Mouse (Mus musculus) fibroblast of lung, adult 2 months (primary cell): ENCODE data around the gene Hist1h3i.
A peak's percentile ranks its signal among the peaks of the same experiment; 100 is the strongest.
"Not testable (repeated sequence)": the region's sequence is repeated elsewhere in the genome, so short reads cannot be mapped to it uniquely, and the experiment has no call there.

Source experiments
- DNase-seq: peaks from one replicate; pipeline ENCODE4 v3.0.0-alpha.2; 2011; ENCODE audit warnings: low read depth

Gene Hist1h3i

DNA sequence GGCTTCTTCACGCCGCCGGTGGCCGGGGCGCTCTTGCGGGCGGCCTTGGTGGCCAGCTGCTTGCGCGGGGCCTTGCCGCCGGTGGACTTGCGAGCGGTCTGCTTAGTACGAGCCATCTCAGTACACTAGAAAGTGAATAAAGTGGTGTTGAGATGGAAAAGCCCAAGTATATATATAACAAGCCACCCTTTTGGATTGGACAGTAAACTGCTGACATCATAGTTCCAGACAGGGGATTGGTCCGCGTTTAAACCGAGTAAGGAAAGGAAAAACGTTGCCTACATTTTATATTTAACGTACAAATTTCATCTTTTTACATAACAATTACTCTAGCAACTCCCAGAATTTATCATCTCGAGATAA, at the start of gene Hist1h3i:
TSS of gene Hist1h3i (minus strand) at position 116 of the 363 bp plus-strand sequence.
- DNase-seq: peak; percentile 79

DNA sequence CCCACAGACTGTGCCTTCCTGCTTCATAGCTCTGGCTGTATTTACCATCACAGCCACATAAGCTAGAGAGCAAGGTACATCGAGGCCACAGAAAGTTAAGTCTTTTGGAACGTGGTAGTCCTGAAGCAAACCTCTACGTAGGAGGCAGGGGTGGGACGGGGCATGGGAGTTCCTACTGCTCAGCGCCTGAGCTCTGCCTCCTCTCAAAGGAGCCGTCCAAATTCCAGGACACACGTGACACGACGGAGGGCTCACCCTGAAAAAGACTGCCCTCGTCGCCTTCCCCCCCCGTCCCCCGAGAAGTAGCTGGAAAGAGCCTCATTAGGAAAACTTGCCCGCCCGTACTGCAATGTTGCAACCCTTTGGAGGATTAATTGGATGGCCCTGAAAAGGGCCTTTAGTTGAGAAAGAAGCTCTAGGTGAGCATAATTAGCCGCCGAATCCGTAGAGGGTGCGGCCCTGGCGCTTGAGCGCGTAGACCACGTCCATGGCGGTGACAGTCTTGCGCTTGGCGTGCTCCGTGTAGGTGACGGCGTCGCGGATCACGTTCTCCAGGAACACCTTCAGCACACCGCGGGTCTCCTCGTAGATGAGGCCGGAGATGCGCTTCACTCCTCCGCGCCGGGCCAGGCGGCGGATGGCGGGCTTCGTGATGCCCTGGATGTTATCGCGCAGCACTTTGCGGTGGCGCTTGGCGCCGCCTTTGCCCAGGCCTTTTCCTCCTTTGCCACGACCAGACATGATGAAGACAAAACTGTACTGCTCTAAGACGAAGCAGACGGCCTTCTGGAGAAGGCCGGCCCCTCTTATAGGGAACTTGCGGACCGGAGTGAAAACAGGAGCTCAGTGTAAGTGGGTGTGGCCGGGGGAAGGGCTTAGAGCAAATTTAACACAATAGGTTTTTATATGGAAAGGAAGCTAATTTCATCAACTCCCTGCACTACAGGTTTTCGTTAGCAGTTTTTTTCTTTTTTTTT, 48.5 kb upstream of the Hist1h3i start, which contains the start of gene Hist1h4n:
TSS of gene Hist1h4n (minus strand) at position 779 of the 977 bp plus-strand sequence.
- DNase-seq: not testable (repeated sequence)

DNA sequence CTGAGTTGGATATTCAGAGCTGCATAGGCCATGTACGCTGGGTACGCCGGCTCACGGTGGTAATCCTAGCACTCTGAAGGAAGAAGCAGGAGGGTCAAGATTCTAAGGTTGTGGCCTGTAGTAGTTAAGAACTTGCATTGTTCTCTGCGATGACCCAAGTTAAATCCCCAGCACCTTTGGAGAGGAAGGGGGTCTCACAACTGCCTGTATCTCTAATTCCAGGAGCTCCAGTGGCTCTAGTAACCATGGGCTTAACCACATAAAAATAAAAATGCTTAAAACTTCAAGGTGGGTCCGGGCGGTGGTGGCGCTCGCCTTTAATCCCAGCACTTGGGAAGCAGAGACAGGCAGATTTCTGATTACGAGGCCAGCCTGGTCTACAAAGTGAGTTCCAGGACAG, 47.2 kb upstream of the Hist1h3i start:
- DNase-seq: no peak

DNA sequence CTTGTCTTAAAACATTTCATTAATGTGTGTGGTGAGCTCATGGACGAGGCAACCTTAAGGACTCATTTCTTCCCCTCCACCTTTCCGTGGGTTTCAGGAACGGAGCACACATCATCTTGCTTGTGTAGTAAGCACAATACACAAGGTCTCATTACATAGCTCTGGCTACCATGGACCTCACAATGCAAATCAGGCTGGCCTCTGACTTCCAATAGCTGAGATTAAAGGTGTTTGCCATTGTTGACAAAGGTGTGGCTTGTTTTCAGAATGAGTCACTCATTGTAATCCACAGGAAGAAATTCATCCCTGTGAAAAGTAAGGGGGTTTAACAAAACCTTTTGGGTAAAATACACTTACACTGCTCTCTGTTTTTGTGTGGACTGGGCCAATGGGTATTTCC, 45.3 kb upstream of the Hist1h3i start:
- no peak for DNase-seq

DNA sequence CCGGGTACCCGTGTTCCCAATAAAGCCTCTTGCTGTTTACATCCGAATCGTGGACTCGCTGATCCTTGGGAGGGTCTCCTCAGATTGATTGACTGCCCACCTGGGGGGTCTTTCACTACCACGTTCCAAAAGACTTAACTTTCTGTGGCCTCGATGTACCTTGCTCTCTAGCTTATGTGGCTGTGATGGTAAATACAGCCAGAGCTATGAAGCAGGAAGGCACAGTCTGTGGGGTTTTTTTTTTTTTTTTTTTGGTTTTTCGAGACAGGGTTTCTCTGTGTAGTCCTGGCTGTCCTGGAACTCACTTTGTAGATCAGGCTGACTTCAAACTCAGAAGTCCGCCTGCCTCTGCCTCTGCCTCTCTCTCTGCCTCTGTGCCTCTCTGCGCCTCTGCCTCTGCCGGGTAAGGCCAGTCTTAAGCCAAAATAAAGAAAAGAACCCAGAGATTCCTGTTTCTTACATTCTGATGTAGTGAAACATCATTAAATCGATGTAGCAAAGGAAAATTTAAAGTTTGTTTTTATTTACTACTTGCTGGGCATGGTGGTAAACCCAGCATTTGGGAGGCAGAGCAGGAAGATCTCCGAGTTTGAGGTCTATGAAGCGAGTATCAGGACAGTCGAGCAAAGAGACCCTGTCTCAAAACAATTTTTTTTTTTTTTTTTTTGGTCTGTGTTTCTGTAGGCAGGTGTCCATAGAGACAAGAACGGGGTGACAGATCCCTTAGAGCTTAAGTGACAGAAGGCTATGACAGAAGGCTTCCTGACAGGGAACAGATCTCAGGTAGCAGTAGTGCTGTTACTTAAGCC, 37.1 kb upstream of the Hist1h3i start:
- not testable (repeated sequence) for DNase-seq

DNA sequence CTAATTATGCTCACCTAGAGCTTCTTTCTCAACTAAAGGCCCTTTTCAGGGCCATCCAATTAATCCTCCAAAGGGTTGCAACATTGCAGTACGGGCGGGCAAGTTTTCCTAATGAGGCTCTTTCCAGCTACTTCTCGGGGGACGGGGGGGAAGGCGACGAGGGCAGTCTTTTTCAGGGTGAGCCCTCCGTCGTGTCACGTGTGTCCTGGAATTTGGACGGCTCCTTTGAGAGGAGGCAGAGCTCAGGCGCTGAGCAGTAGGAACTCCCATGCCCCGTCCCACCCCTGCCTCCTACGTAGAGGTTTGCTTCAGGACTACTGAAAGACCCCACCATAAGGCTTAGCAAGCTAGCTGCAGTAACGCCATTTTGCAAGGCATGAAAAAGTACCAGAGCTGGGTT, 28.9 kb upstream of the Hist1h3i start:
- not testable (repeated sequence) for DNase-seq

DNA sequence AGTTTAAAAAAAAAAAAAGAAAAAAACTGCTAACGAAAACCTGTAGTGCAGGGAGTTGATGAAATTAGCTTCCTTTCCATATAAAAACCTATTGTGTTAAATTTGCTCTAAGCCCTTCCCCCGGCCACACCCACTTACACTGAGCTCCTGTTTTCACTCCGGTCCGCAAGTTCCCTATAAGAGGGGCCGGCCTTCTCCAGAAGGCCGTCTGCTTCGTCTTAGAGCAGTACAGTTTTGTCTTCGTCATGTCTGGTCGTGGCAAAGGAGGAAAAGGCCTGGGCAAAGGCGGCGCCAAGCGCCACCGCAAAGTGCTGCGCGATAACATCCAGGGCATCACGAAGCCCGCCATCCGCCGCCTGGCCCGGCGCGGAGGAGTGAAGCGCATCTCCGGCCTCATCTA, 28.4 kb upstream of the Hist1h3i start, which contains the start of gene Hist1h4m:
TSS of gene Hist1h4m (plus strand) at position 208 of the 400 bp plus-strand sequence.
- not testable (repeated sequence) for DNase-seq

DNA sequence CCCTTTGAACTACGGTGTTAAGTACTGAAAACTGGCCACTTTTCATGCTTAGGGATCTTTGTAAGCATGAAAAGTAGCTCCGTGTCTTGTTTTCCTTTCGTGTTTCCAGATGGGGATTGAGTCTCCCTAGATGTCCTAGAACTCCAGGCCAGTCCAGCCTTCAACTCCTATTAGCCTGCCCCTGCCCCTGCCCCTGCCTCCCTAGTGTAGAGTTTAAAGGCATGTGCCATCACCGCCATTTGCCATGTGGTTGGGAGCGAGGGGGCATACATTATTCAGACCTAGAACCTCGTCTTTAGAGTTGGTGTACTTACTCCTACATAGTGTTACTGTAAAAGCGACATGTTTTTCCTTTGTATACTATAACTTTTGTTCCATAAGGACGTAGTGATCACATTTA, 27.9 kb upstream of the Hist1h3i start:
- not testable (repeated sequence) for DNase-seq

DNA sequence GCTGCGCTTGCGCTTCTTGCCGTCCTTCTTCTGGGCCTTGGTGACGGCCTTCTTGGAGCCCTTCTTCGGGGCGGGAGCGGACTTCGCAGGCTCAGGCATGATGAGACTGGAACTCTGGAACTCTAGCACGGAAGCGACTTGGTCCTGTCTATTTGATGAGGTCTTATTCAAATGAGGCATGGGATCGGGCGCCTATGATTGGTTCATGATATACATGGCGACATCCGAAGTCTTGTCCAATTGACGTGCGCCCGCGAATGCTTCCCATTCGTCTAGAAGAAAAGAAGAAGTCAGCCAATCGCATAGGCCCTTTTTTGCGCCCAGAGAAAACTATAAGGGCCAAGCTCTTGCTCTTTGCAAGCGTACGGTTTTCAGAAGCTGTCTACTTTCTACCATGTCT, 26.9 kb upstream of the Hist1h3i start, which contains the start of the genes Hist1h2bq and Hist1h2ao:
TSS of gene Hist1h2bq (minus strand) at position 125 of the 400 bp plus-strand sequence.
TSS of gene Hist1h2ao (plus strand) at position 393 of the 400 bp plus-strand sequence.
- DNase-seq: not testable (repeated sequence)

DNA sequence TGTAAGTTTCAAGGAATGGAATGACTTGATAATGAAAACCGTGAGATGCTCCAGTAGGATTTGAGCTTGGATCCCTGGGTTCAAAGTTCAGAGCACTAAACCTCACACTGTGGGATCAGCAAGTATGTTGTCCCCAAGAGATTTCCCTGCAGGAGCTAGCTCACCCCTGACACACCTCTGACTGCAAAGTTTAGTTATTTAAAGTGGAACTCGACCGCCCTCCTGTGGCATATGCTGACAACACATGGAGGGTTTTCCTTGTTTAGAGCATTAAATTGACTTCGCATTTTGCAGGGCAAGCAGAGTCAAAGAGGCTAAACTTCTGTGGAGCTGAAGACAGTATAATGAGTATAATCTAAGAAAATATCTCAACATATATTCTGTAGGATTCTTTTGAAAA, 19.9 kb upstream of the Hist1h3i start:
- not testable (repeated sequence) for DNase-seq

DNA sequence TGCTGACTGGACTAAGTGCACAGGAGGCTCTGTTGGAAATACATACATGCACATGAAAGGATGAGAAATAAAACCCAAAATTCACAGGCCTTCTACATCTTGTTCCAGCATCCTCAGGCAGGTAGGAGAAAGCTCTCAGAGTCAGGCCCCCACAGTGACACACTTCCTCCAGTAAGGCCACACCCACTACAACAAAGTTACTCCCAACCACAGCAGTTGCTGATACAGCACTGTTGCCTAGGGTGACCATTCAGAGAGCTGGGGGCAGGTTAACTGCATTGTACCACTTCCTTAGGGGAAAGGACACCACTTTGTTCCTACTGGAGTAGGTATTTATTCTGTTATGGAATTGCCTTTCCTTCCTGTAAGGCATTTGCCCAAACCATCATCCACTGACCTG, 14.0 kb upstream of the Hist1h3i start:
- not testable (repeated sequence) for DNase-seq

DNA sequence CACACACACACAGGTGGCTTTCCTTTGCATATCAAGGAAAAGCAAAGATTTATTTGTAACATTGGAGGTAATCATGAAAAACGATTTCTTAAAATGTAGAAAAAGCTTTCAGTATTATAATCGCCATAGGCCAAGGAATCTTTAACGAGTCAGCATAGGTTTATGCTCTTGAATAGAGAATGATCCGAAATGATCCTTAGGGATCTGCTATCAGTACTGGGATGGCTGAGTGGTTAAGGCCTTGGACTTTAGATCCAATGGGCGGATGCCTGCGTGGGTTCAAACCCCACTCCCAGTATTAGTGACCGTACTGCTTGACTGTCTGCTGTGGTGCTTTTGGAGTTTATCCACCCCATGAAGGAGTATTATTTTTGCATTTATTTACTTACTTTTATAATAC, 12.4 kb upstream of the Hist1h3i start:
- no peak for DNase-seq

DNA sequence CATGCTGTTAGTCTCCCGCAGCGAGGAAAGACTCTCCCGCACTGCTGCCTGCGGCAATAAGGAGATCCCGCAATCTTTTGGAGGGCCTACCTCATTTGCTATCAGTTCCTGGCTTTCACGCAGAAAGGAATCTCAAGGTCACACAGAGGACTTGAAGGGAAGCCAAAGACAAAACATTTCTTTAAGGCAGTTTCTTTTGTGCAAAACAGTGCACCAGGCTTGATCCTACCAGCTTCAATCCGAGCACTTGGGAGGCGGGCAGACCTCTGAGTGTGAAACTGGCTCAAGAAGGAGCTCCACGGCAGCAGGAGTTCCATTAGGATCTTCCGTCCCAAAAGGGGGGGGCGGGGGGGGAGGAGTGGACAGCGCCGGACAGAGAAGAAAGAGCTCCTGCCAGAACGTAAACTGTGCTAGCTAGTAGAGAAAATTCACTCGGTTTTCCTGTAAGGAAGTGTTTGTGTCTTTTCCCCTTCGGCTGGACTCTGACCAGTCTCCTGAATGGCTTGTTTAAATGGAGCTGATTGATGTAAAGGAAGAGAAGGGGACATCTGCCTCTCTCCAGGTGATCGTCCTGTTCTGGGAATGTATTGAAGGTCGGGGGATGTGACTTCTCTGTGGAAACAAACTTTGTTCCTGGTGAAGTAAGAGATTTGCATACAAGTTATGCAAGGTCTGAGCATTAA, 7.6 kb upstream of the Hist1h3i start:
- no peak for DNase-seq

DNA sequence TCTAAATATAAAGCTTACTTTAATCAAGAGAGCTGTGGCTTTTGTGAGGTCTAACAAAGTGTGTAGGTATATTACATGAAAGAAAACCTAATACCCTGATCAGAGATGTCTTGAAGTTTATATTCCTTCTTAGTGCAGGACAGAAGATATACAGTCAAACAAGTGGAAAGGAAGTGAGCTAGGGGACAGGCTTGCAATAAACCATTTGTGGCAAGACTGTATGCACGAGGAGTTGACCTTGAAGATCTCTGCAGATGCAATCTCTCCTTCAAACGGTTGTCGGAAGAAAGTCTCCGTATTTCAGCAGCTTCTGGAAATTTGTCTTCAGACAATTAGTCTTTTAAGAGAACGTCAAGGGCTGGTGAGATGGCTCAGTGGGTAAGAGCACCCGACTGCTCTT, 6.8 kb upstream of the Hist1h3i start:
- no peak for DNase-seq

DNA sequence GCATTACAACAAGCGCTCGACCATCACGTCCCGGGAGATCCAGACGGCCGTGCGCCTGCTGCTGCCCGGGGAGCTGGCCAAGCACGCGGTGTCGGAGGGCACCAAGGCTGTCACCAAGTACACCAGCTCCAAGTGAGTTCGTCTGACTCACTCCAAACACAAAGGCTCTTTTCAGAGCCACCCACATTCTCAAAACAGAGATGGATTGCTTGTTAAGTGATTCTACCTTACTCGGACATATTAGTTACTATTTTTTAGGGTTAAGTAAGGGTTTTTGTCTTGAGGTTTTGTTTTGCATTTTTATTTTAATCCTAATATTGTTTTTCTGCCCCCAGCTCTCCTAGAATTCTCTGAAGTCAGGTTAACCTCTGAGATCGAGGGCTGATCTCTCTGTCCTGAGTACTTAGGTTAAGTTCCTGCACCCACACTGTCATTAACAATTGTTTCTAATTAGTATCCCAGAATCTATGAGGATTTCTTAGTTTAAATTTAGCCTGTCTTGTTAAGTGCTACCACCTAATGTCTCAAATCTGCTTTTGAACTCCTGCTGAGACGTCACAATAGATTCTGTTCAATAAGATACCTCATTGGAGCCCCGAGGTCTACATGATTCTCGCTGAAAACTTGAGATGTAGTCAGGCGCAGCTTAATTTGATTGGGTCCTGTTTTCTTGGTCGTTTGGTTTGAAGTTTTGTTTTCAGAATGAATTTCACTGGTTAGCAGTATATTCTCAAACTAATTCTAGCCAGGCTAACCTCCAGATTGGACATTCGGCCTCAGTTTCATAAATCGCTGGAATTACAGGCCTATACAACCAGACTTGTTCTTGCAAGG, 4.8 kb upstream of the Hist1h3i start:
- DNase-seq: no peak

DNA sequence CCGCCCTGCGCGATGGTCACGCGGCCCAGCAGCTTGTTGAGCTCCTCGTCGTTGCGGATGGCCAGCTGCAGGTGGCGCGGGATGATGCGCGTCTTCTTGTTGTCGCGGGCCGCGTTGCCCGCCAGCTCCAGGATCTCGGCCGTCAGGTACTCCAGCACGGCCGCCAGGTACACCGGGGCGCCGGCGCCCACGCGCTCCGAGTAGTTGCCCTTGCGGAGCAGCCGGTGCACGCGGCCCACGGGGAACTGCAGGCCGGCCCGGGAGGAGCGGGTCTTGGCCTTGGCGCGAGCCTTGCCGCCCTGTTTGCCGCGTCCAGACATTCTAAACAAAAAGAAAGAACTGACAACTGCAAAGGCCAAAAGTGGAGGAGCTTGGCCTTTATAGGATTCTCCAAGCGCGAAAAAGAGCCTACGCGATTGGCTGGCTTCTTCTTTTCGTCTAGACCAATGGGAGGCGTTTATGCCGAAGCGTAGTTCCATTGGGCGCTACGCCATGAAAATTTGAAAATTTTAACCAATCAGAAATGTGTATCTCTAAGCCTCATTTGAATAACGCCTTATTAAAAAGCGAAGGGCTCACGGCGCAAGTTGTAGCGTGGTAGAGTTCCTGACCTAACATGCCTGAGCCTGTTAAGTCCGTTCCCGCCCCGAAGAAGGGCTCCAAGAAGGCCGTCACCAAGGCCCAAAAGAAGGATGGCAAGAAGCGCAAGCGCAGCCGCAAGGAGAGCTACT, 3.9 kb upstream of the Hist1h3i start, which contains the start of the genes Hist1h2an and Hist1h2bp:
TSS of gene Hist1h2an (minus strand) at position 320 of the 731 bp plus-strand sequence.
TSS of gene Hist1h2bp (plus strand) at position 563 of the 731 bp plus-strand sequence.
- DNase-seq: peak; percentile 98

DNA sequence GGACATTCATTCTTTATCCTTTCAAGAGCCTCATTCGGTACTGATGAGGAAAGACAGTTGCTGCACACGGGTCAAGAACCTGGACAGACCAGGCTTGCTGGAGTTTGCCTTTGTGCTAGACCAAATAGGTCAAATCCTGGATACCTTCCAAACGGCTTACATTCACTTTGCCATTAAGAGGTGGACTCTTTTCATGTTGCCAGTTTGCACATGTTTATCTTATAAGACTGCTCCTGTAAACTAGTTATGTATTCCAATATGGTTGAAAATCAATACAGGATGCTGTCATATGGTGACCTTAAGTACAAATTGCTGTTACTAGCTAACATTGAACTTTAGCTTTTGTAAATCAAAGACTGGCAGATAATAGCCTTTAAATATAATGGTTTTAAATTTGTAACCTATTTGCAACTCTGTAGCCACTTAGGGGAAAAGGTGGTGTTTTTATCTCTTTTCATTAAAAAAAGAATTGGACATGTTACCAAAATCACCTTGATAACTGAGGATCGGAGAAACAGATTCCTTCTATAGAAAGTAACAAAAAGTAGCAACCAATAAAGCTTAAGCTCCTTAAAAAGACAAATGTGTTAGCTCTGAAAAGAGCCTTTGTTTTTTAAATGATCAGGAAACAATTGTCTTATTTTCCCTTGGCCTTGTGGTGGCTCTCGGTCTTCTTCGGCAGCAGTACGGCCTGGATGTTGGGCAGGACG, 3.2 kb upstream of the Hist1h3i start:
- no peak for DNase-seq

DNA sequence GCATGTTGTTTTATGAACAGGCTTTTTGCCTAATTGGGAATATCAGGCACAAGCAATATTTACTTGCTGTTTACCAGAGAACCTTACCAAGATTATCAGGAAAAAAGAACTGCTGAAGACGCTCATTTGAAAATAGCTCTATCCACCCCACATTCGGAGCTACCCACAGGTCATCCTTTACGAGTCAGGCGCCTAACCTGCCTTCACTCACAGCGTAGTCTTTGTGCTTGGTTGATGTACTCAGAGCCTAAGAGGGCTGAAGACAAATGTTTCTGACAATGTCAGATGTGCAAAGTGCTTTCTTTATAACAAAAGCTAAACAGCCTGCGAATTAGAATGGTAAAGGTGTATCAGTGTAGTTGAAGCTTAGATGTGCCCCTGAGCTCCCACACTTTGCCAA, 1.1 kb upstream of the Hist1h3i start:
- no peak for DNase-seq

DNA sequence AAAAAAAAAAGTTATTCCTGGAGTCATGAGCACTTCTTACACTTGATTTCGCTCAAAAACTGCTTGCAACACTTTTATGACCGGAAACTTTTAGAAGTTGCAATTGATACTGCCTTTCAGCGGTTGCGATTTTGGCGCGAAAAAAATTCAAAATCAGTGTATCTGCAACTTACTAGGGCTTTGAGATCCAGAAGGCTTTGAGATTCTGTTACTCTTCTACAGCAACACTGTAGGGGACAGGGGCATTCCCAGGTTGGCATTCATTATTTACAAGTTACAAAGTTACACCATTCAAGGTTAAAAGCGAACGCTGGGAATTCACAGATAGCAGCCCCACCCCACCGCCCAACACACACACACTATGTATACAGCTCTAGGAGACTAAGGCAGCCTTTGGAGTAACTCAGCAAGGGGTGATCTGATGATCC, 578 bp upstream of the Hist1h3i start:
- DNase-seq: no peak
